Comparison of ENCODE assay signal across 13 mouse cellular contexts in the genomic region with DNA sequence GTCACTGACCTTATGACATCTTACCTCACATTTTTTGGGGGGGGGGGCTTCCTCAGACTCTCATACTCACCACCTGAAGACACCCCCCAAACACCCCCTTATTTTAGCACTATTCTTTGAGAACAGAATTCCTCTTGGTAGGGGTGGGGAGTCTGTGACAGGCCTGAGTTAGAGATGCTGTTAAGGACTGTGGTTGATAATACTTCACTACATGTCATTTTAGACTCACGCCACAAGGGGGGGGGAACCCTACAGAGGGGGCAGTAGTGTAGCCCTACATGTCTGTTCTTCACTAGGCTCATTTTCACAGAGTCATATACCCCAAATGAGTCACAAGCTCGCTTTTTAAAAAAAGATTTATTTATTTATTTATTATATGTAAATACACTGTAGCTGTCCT. TPM values are rescaled to one million over a fixed set of nuclear protein-coding genes. Genes with fewer than 3 reads are reported as not detected.
A peak's percentile ranks its signal among the peaks of the same experiment; 100 is the strongest.
DNase-seq lines count a peak whose midpoint lies in the region; ATAC-seq and TF ChIP-seq lines count a peak whose summit lies in the region.
"Had no signal": no experiment of that assay in that cellular context is flagged by ENCODE, and none has a peak within 500 bp of the region (broad histone marks: within the 10 kb centered on the region; RNA-seq: fewer than 3 reads in every experiment).

No protein-coding gene starts in this region.

- H3K4me2 ChIP-seq in forebrain, postnatal 0 days (ENCODE audit: low read depth): no peak overlapping the region
- no peak overlapping the region for H3K4me2 ChIP-seq in limb, embryonic 15.5 days
- no peak overlapping the region for H3K4me2 ChIP-seq in stomach, postnatal 0 days (replicated peaks; ENCODE audit: low read depth)
- H3K4me2 ChIP-seq: embryonic facial prominence, embryonic 12.5 days; hindbrain, embryonic 13.5 days; midbrain, embryonic 12.5 days had no signal

- peaks cover 45% of the 10 kb centered on the region for H3K27me3 ChIP-seq in forebrain, postnatal 0 days (ENCODE audit: insufficient read depth, low read length)
- H3K27me3 ChIP-seq in forebrain, embryonic 10.5 days (ENCODE audit: poor library complexity, severe bottlenecking): peaks cover 56% of the 10 kb centered on the region
- H3K27me3 ChIP-seq in limb, embryonic 15.5 days: peaks cover 42% of the 10 kb centered on the region
- H3K27me3 ChIP-seq in limb, embryonic 10.5 days (ENCODE audit: low read depth, poor library complexity, severe bottlenecking): peaks cover 53% of the 10 kb centered on the region
- peaks cover 16% of the 10 kb centered on the region; the same call in 1 of the 2 replicates for H3K27me3 ChIP-seq in stomach, postnatal 0 days (ENCODE audit: control insufficient read depth, insufficient read depth, low read length)

- H3K9me3 ChIP-seq in forebrain, postnatal 0 days (ENCODE audit: low read length): no peaks in the 10 kb centered on the region
- H3K9me3 ChIP-seq in forebrain, embryonic 10.5 days: peaks cover 5% of the 10 kb centered on the region
- no peaks in the 10 kb centered on the region for H3K9me3 ChIP-seq in limb, embryonic 15.5 days
- H3K9me3 ChIP-seq in limb, embryonic 10.5 days (replicated peaks): peaks cover 2% of the 10 kb centered on the region; the same call in 1 of the 2 replicates
- H3K9me3 ChIP-seq in stomach, postnatal 0 days (ENCODE audit: control insufficient read depth, low read length): no peaks in the 10 kb centered on the region
- H3K9me3 ChIP-seq: hindbrain, embryonic 13.5 days had no signal

- TF ChIP-seq CTCF in forebrain, postnatal 0 days (IDR thresholded peaks at IDR 0.05; ENCODE audit: low read depth): 0 out of 2 replicates have a peak, but pooled peaks have one; percentile 18
- TF ChIP-seq CTCF in stomach, postnatal 0 days (IDR thresholded peaks at IDR 0.05; ENCODE audit: low read depth): peak; percentile 44

- no peaks in the 10 kb centered on the region for H3K36me3 ChIP-seq in forebrain, postnatal 0 days (ENCODE audit: insufficient read depth)
- no peaks in the 10 kb centered on the region for H3K36me3 ChIP-seq in forebrain, embryonic 10.5 days (replicated peaks)
- H3K36me3 ChIP-seq in limb, embryonic 15.5 days: no peaks in the 10 kb centered on the region
- no peaks in the 10 kb centered on the region for H3K36me3 ChIP-seq in limb, embryonic 10.5 days
- no peaks in the 10 kb centered on the region for H3K36me3 ChIP-seq in stomach, postnatal 0 days (ENCODE audit: control insufficient read depth, insufficient read depth, low read length)
- H3K36me3 ChIP-seq: embryonic facial prominence, embryonic 12.5 days; hindbrain, embryonic 13.5 days; midbrain, embryonic 12.5 days had no signal

- no peak for TF ChIP-seq EP300 in stomach, postnatal 0 days (optimal IDR thresholded peaks at IDR 0.05)

- no peak for ATAC-seq in forebrain, postnatal 0 days
- 0 out of 2 replicates have a peak, but pooled peaks have one; percentile 5 for ATAC-seq in limb, embryonic 15.5 days (ENCODE audit: insufficient number of reproducible peaks, low FRiP score, low TSS enrichment, low read depth)
- ATAC-seq in stomach, postnatal 0 days (ENCODE audit: low FRiP score, low TSS enrichment): peak; percentile 27; the same call in 1 of the 2 replicates
- ATAC-seq: activated CD4-positive, CD25-positive, alpha-beta regulatory T cell, adult 4 months had no signal

- WGBS in forebrain, postnatal 0 days: 75% methylated on average over 2 of the region's 2 CpGs
- 63% methylated on average over 2 of the region's 2 CpGs for WGBS in forebrain, embryonic 10.5 days
- 60% methylated on average over 2 of the region's 2 CpGs for WGBS in limb, embryonic 15.5 days
- 69% methylated on average over 2 of the region's 2 CpGs for WGBS in limb, embryonic 10.5 days
- 62% methylated on average over 2 of the region's 2 CpGs for WGBS in stomach, postnatal 0 days

- no peak for DNase-seq in forebrain, postnatal 0 days
- DNase-seq in forebrain, embryonic 10.5 days (ENCODE audit: extremely low spot score, low spot score): no peak
- DNase-seq in limb, embryonic 10.5 days (ENCODE audit: low spot score): no peak
- DNase-seq in thymus, postnatal 4 days: peak; percentile 12
- DNase-seq in thymus, postnatal 36 days: no peak
- no peak for DNase-seq in stomach, postnatal 0 days (ENCODE audit: low spot score)
- no peak for DNase-seq in right cerebral cortex, adult 18-20 months

- H3K4me1 ChIP-seq in forebrain, postnatal 0 days (ENCODE audit: insufficient read depth): peaks cover 8% of the 10 kb centered on the region; the same call in 1 of the 2 replicates
- H3K4me1 ChIP-seq in forebrain, embryonic 10.5 days: peaks cover 38% of the 10 kb centered on the region
- H3K4me1 ChIP-seq in limb, embryonic 15.5 days: peaks cover 34% of the 10 kb centered on the region
- peaks cover 25% of the 10 kb centered on the region for H3K4me1 ChIP-seq in limb, embryonic 10.5 days
- H3K4me1 ChIP-seq in stomach, postnatal 0 days (replicated peaks; ENCODE audit: control insufficient read depth, insufficient read depth): 0 out of 2 replicates have a peak, but pooled peaks cover 4% of the 10 kb centered on the region

- H3K9ac ChIP-seq in forebrain, postnatal 0 days: no peak overlapping the region
- H3K9ac ChIP-seq in limb, embryonic 15.5 days: no peak overlapping the region
- H3K9ac ChIP-seq in stomach, postnatal 0 days (ENCODE audit: low read length): no peak overlapping the region
- H3K9ac ChIP-seq: embryonic facial prominence, embryonic 12.5 days; hindbrain, embryonic 13.5 days; midbrain, embryonic 12.5 days had no signal

- no peak overlapping the region for H3K27ac ChIP-seq in forebrain, postnatal 0 days (ENCODE audit: low read depth, low read length)
- H3K27ac ChIP-seq in forebrain, embryonic 10.5 days: no peak overlapping the region
- no peak overlapping the region for H3K27ac ChIP-seq in limb, embryonic 15.5 days
- no peak overlapping the region for H3K27ac ChIP-seq in limb, embryonic 10.5 days
- no peak overlapping the region for H3K27ac ChIP-seq in stomach, postnatal 0 days (replicated peaks)
- H3K27ac ChIP-seq: embryonic facial prominence, embryonic 12.5 days; hindbrain, embryonic 13.5 days; midbrain, embryonic 12.5 days had no signal

- no peak overlapping the region for H3K4me3 ChIP-seq in forebrain, postnatal 0 days (ENCODE audit: low read depth, low read length)
- no peak overlapping the region for H3K4me3 ChIP-seq in forebrain, embryonic 10.5 days
- H3K4me3 ChIP-seq in limb, embryonic 15.5 days: no peak overlapping the region
- no peak overlapping the region for H3K4me3 ChIP-seq in limb, embryonic 10.5 days
- H3K4me3 ChIP-seq in stomach, postnatal 0 days (ENCODE audit: low read depth, low read length): no peak overlapping the region
- H3K4me3 ChIP-seq: embryonic facial prominence, embryonic 12.5 days; hindbrain, embryonic 13.5 days; midbrain, embryonic 12.5 days had no signal

RNA-seq across cellular contexts. Expression of gene Bmp6, which starts 1.7 kb away (rescaled TPM):
- 8.5 and 16.3 TPM in 2 replicates for total RNA-seq in forebrain, postnatal 0 days (2014; rRNA removed)
- 3.8 TPM in 2 replicates for polyA plus RNA-seq in forebrain, postnatal 0 days (2015; fragmentation: Nextera tagmentation; extraction: Ambion mirVana)
- 2.5 and 2.9 TPM in 2 replicates for polyA plus RNA-seq in forebrain, embryonic 10.5 days (2016; fragmentation: Nextera tagmentation; extraction: Ambion mirVana)
- 1.3 and 1.4 TPM in 2 replicates for polyA plus RNA-seq in limb, embryonic 15.5 days (2015; fragmentation: Nextera tagmentation; extraction: Ambion mirVana)
- 0.23 and 0.30 TPM in 2 replicates for polyA plus RNA-seq in limb, embryonic 10.5 days (2016; fragmentation: Nextera tagmentation; extraction: Ambion mirVana)
- polyA plus RNA-seq in stomach, postnatal 0 days (2015; fragmentation: Nextera tagmentation; extraction: Ambion mirVana): 1.6 and 1.7 TPM in 2 replicates
- total RNA-seq: MEL had no signal
- polyA plus RNA-seq: activated CD4-positive, CD25-positive, alpha-beta regulatory T cell, adult 4 months had no signal
